12 mouse cellular contexts compared by ENCODE assay signal in the genomic region with DNA sequence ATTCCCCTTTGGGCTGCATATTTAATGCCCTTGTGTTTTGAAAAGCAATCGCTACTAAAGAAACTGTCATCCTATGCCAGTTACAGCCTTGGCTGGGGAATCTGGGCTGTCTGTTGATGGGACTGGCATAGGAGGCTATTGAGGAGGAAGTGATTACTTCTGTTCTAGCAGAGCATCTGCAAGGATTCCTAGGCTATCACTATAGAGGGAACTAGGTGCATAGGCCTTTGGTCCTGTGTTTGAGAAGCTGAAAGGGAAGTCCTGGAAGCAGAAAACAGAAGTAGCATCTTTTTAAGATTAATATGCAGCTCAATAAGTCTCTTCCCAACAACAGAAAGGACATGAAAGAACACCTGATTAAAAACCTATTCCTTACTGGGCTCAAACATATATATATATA. TPM values are rescaled to one million over a fixed set of nuclear protein-coding genes. Genes with fewer than 3 reads are reported as not detected.
"Had no signal": no experiment of that assay in that cellular context is flagged by ENCODE, and none has a peak within 500 bp of the region (broad histone marks: within the 10 kb centered on the region; RNA-seq: fewer than 3 reads in every experiment).

No protein-coding gene starts in this region.

RNA-seq across cellular contexts. Expression of a gene that starts 16.0 kb away (rescaled TPM):
- total RNA-seq: forebrain, postnatal 0 days; gastrocnemius, adult 18-20 months; gastrocnemius, adult 2 months; gastrocnemius, adult 8-10 months; gastrocnemius, postnatal 14 days; gastrocnemius, postnatal 25 days; gastrocnemius, postnatal 36 days; gastrocnemius, postnatal 4 days; heart, adult 18-20 months; heart, adult 2 months had no signal

RNA-seq across cellular contexts. Expression of a gene that starts 32.1 kb away (rescaled TPM):
- total RNA-seq: forebrain, postnatal 0 days; gastrocnemius, adult 18-20 months; gastrocnemius, adult 2 months; gastrocnemius, adult 8-10 months; gastrocnemius, postnatal 10 days; gastrocnemius, postnatal 14 days; gastrocnemius, postnatal 25 days; gastrocnemius, postnatal 36 days; gastrocnemius, postnatal 4 days; heart, adult 18-20 months; heart, adult 2 months; heart, adult 8-10 months had no signal
